Mouse (Mus musculus): ENCODE measurements around the gene Slc22a1.
A peak's percentile ranks its signal among the peaks of the same experiment; 100 is the strongest.

The Slc22a1 gene

GRCm38 (mm10) chr17:12675646-12676045 is at the start of gene Slc22a1:
TSS of gene Slc22a1 (minus strand) at chr17:12675829.
- DNase-seq, result peak; percentile 81

DNA sequence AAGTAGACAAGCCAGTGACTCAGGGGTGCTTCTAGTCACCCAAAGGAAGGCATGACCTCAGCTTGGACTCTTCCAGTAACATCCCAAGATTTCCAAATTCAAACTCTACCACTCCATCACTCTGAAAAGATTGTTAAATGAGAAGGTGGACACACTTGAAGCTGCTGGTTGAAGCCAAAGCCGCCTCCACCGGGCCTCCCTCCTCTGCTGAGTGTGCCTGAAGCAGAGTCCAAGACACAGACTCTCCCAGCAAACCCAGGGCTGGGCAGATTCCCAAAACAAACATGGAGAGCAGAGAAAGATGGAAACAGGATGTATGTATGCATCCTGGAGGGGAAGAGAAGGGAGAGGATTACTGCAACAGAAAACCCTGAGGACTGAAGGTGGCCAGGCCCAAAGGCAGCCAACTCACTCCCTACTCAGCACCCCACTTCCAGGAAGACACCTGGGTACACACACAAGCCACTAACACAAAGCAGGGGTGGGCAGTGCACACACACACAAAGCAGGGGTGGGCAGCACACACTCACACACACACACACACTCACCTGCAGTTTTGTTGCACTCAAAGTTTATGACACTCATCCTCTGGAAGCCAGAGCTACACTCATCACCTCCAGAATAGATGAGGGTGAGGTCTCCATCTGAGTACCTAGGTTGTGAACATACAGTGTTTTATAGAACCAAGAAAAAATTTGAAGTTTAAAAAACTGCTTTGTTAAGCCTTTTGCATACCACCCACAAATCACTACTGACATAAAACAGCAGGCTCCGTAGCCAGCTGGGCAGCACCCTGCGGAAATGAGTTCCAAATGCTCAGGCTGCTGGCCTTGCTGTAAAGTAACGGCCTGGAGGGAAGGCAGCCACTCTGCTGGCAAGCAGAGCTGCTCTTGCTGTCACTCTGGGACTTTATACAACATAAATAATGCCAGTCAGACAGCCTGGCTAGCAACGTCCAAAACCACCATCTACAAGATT is 49.4 kb upstream of the Slc22a1 start:
- DNase-seq, result peak; percentile 50

- peak; percentile 73 for DNase-seq
These were observed 48.5 kb upstream of the Slc22a1 start for GRCm38 (mm10) chr17:12723986-12724766.

DNA sequence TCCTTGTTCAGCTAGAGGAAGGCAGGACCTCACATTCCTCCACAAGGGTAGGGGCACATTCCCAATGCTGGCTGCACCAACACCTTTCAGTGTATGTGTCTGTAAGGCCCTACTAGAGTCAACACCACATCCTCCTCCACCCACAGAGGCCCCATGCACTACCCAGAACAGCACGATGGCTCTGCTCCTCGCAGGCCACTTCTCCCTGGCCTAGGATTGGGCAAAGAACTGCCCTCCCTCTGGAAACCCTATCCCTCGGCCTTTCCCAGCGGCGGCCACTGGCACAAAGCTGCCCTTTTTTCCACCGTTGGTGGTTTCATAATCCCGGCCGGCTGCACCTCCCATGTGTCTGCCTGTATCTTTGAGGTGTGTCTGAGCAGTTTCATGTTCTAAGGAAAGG is 47.0 kb upstream of the Slc22a1 start:
- peak; percentile 57 for DNase-seq

GRCm38 (mm10) chr17:12721118-12721886 is 45.7 kb upstream of the Slc22a1 start:
- DNase-seq, result no peak

DNA sequence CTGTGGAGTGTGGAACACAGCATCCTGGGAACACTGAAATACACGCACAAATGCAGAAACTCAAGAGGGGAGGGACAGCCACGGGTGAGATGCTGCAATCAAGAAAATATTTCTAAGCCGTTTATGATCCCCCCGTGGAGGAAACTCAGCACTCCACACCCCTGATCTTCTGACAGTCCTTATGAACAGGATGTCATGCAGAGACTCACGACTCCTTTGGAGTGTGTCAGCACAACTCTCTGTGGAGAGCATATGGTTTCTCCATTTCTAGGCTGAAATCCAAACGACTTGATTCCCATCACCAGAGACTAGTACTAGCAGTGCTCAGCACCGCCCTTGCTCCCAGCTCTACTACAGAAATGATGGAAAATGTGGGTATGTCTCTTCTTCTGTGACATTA is 42.6 kb upstream of the Slc22a1 start:
- DNase-seq, result no peak

DNA sequence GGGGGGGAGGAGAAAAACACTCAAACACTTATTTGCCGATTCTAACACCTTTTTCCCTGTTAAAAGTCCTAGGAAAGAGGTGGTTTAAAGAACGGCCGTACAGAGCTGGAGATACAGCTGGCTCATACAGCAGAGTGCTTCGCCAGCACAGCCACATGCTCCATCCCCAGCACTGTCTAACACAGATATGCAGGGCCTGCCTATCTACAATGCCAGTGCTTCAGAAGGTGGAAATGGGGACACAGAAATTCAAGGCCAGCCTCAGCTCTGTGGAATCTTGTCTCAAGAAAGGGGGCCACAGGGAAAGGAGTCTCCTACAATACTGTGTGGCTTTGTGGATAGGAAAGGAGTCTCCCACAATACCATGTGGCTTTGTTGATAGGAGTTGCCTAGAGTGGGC is 41.8 kb upstream of the Slc22a1 start:
- no peak for DNase-seq

GRCm38 (mm10) chr17:12715032-12715431 is 39.4 kb upstream of the Slc22a1 start:
- no peak for DNase-seq

GRCm38 (mm10) chr17:12714080-12714561 is 38.5 kb upstream of the Slc22a1 start:
- peak; percentile 44 for DNase-seq

DNA sequence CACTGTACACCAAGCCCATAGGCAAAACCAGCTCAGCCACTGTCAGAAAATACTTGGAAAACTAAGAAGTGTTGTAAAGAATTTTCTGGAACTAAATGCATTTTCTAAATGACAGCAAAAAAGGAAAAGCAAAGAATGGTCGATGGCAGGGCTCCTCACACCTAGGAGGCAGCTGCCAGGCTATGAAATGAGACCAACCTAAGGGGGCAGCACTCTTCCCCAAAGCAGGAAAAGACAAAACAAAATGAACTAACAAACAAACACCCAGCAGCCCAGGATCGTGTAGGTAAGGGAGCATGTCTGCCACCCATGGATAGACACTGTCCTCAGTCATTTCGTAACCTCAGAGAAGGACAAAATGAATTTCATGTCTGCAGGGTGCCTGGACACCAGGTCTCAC is 37.4 kb upstream of the Slc22a1 start:
- no peak for DNase-seq

GRCm38 (mm10) chr17:12712191-12712590 is 36.6 kb upstream of the Slc22a1 start:
- DNase-seq, result no peak

DNA sequence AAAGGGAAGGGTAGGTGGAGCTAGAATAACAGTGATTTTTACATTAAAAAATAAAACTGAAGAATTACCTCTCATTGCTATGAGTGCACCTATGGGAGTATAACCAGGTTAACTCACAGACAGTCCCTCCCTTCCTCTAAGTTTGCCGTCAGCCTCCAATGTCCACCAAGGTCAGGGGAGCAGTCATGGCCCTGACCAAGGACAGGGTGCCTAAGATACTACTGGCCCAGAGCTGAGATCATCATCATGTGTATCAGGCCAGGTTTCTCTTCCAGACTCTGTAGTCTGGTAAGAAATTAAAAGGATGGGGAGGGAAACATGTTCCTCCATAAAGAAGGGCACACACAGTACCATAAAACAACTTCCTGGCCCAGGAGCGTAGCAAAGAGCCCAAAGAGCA is 35.3 kb upstream of the Slc22a1 start:
- no peak for DNase-seq

GRCm38 (mm10) chr17:12710050-12710780 is 34.6 kb upstream of the Slc22a1 start:
- no peak for DNase-seq

GRCm38 (mm10) chr17:12708398-12708797 is 32.8 kb upstream of the Slc22a1 start:
- DNase-seq, result no peak

GRCm38 (mm10) chr17:12706590-12707049 is 31.0 kb upstream of the Slc22a1 start:
- no peak for DNase-seq

DNA sequence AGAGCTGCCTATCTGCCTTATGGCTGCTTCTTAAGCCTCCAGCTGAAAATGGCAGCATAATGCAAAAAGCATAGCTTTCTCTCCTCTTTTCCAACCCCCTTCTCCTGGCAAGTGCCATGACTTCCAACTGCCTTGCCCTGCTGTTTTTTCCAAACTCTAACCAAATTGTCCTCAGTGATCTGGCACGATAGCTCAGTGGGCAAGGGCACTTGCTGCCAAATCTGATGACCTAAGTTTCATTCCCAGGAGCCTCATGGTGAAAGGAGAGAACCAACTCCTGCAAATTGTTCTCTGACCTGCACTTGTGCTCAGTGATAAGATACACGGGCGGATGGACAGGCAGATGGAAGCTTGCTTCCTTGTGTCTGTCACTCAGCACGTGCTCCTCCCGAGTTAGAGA is 27.3 kb upstream of the Slc22a1 start:
- DNase-seq, result no peak

DNA sequence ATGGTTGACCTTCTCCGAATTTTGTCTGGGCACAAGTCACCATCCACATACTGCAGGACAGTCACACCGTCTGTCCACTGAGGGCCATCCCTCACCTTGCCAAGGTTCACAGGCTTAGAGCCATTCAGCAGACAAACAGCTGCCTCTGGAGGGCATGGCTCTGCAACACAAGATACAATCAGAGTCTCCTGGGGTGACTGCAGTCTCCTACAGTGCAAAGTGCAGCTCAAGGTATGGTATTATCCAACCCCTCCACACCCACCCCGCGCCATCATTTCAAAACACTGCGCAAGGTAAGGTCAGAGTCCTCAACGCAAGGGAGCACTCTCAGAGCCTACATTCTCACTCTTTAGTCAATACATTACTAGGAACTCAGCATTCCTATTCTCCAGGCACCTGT is 24.7 kb upstream of the Slc22a1 start:
- DNase-seq, result no peak

GRCm38 (mm10) chr17:12691899-12692298 is 16.3 kb upstream of the Slc22a1 start:
- no peak for DNase-seq

DNA sequence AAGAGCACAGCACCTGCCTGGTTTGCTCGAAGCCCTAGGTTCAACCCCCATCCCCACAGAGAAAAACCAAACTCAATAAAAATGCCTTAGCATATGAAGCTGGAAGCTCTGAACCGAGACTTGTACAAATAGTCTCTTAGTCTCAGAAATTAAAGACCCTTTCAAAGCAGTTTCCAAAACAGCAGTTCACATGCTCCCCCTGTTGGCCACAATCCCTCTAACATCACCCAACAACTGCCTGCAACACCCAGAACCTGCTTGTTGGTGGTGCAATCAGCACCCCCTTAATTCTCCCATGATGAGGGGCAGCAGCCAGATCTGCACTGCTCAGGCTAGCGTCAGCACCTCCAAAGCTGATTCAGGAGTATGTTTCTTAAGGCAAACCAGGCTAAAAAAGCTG is 13.9 kb upstream of the Slc22a1 start:
- peak; percentile 55 for DNase-seq

DNA sequence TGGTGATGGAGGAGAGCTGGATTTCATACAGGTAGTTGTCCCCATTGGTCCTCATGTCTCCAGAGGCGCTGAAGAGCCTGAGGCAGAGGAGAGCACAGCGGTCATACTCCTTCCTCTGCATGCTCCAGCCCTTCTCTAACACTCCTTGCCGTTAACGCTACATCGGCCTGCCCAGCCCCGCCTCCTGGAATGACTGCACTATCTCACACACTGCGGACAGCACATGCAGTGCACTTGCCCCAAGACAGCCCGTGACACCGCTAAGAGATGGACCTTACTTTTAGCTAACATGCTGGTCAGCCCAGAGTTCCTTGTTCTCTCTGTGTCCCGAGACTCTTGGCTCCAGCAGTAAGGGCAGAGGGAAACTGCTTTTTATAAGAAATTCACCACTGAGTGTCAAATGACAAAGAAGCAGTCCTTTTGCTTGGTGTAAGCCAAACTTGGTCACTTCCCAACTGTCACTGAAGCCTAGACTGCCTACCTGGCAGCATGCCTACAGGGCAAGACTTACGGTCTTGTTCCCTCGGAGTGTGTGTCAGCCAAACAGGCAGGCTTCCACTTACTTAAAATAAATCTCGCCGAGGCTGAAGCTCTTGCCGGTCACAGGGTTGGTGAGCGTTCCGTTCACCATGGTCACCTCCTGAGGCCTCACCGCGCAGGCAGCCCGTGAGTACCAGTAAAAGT is 12.9 kb upstream of the Slc22a1 start:
- peak; percentile 66 for DNase-seq

- DNase-seq, result peak; percentile 19
These were observed 9.4 kb upstream of the Slc22a1 start for GRCm38 (mm10) chr17:12684928-12685624.
